Mouse (Mus musculus) adipocyte (in vitro differentiated cells): ENCODE data around the gene Cdk4.

Experiments
- DNase-seq: peaks from one replicate; pipeline ENCODE4 v3.0.0-alpha.2; 2016; ENCODE audit warnings: low spot score

Gene Cdk4

GRCm38 (mm10) chr10:127100414-127100813, 37.1 kb downstream of the Cdk4 start:
- DNase-seq: no peak

- no peak for DNase-seq
Observed at GRCm38 (mm10) chr10:127101151-127101550, 37.8 kb downstream of the Cdk4 start.

GRCm38 (mm10) chr10:127103631-127104030, 40.3 kb downstream of the Cdk4 start:
- DNase-seq: no peak

- DNase-seq: no peak
Observed at GRCm38 (mm10) chr10:127107563-127108261, 44.4 kb downstream of the Cdk4 start.

GRCm38 (mm10) chr10:127108262-127108583, 44.9 kb downstream of the Cdk4 start:
- no peak for DNase-seq

- DNase-seq: no peak
Observed at GRCm38 (mm10) chr10:127111001-127111887, 47.9 kb downstream of the Cdk4 start.

- DNase-seq: no peak
Observed at GRCm38 (mm10) chr10:127114408-127114807, 51.1 kb downstream of the Cdk4 start.

- DNase-seq: no peak
Observed at GRCm38 (mm10) chr10:127115068-127115467, 51.7 kb downstream of the Cdk4 start.
